Comparison of ENCODE assay signal across 17 mouse cellular contexts in the genomic region with DNA sequence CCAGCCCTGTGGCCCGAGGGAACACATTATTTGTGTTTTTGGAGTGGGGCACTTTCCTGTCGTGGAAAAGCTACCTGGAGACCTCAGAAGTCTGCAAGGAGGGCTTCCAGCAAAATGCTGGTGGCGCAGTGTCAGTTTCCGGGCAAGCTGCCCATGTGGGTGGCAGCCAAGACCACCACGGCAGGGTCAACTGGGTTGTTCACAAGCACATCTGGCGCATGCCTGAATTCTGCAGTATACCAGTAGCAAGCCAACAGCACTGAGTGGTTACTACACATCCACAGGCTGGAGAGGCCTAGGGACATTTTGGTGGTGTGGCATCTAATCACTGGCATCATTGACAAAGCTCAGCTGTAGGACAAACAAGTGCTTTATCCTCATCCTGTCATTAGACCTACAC.
DNase-seq lines count a peak whose midpoint lies in the region; ATAC-seq and TF ChIP-seq lines count a peak whose summit lies in the region.
"Had no signal": no experiment of that assay in that cellular context is flagged by ENCODE, and none has a peak within 500 bp of the region (broad histone marks: within the 10 kb centered on the region; RNA-seq: fewer than 3 reads in every experiment).

No protein-coding gene starts in this region.

- H3K9me3 ChIP-seq in heart, embryonic 11.5 days (replicated peaks; ENCODE audit: control insufficient read depth, low read length) = no peaks in the 10 kb centered on the region
- no peaks in the 10 kb centered on the region for H3K9me3 ChIP-seq in limb, embryonic 14.5 days (ENCODE audit: control insufficient read depth, low read length)
- no peaks in the 10 kb centered on the region for H3K9me3 ChIP-seq in limb, embryonic 10.5 days (replicated peaks)
- H3K9me3 ChIP-seq: embryonic facial prominence, embryonic 15.5 days; forebrain, embryonic 13.5 days; kidney, embryonic 15.5 days had no signal

- WGBS in heart, embryonic 11.5 days (ENCODE audit: insufficient replicate concordance) = 66% methylated on average over 6 of the region's 6 CpGs
- WGBS in limb, embryonic 14.5 days = 59% methylated on average over 6 of the region's 6 CpGs
- WGBS in limb, embryonic 10.5 days = 86% methylated on average over 6 of the region's 6 CpGs

- DNase-seq in heart, adult 11 months = peak; percentile 87
- peak; percentile 31 for DNase-seq in limb, embryonic 14.5 days (ENCODE audit: low spot score)
- no peak for DNase-seq in limb, embryonic 10.5 days (ENCODE audit: low spot score)
- peak; percentile 48 for DNase-seq in 3T3-L1 (ENCODE audit: low read depth, low spot score)
- peak; percentile 7 for DNase-seq in fibroblast of lung, adult 2 months (ENCODE audit: low read depth)
- no peak for DNase-seq in right cerebral cortex, adult 18-20 months
- DNase-seq: cerebellum, adult 11-12 months; liver; midbrain, embryonic 14.5 days; right cerebral cortex, postnatal 25 days had no signal

- H3K27me3 ChIP-seq in heart, embryonic 11.5 days (ENCODE audit: control insufficient read depth, insufficient read depth, low read length) = no peaks in the 10 kb centered on the region
- no peaks in the 10 kb centered on the region for H3K27me3 ChIP-seq in limb, embryonic 14.5 days (ENCODE audit: control insufficient read depth, insufficient read depth, low read length)
- H3K27me3 ChIP-seq in limb, embryonic 10.5 days (ENCODE audit: low read depth, poor library complexity, severe bottlenecking) = no peaks in the 10 kb centered on the region
- H3K27me3 ChIP-seq: embryonic facial prominence, embryonic 15.5 days; forebrain, embryonic 13.5 days; kidney, embryonic 15.5 days had no signal

- no peak for TF ChIP-seq POLR2A in limb, embryonic 14.5 days (IDR thresholded peaks at IDR 0.05; ENCODE audit: borderline replicate concordance, extremely low read depth, insufficient read depth, insufficient read length)

- H3K9ac ChIP-seq in heart, embryonic 11.5 days (ENCODE audit: low read depth, low read length) = no peak overlapping the region
- no peak overlapping the region for H3K9ac ChIP-seq in limb, embryonic 14.5 days (ENCODE audit: low read depth, low read length, severe bottlenecking)
- H3K9ac ChIP-seq: embryonic facial prominence, embryonic 15.5 days; forebrain, embryonic 13.5 days; kidney, embryonic 15.5 days had no signal

- no peak overlapping the region for H3K4me2 ChIP-seq in heart, embryonic 11.5 days
- no peak overlapping the region for H3K4me2 ChIP-seq in limb, embryonic 14.5 days (replicated peaks; ENCODE audit: low read depth, low read length, severe bottlenecking)
- H3K4me2 ChIP-seq: embryonic facial prominence, embryonic 15.5 days; forebrain, embryonic 13.5 days; kidney, embryonic 15.5 days had no signal

- ATAC-seq in heart, embryonic 11.5 days (replicated peaks; ENCODE audit: insufficient number of reproducible peaks, low FRiP score, low TSS enrichment) = no peak
- ATAC-seq in limb, embryonic 14.5 days (ENCODE audit: low FRiP score, low read depth) = no peak
- ATAC-seq: CD4-positive, CD25-positive, alpha-beta regulatory T cell, adult 4 months; forebrain, embryonic 13.5 days; inflammation-experienced regulatory T-cells, adult 6 months had no signal

- H3K4me1 ChIP-seq in heart, embryonic 11.5 days (ENCODE audit: control insufficient read depth, insufficient read depth, low read length) = 0 out of 2 replicates have a peak, but pooled peaks cover 2% of the 10 kb centered on the region
- H3K4me1 ChIP-seq in limb, embryonic 14.5 days (ENCODE audit: control insufficient read depth, insufficient read depth, low read length) = peaks cover 4% of the 10 kb centered on the region
- H3K4me1 ChIP-seq in limb, embryonic 10.5 days = no peaks in the 10 kb centered on the region
- H3K4me1 ChIP-seq: kidney, embryonic 15.5 days had no signal

- no peak overlapping the region for H3K4me3 ChIP-seq in heart, embryonic 11.5 days (ENCODE audit: low read depth, low read length)
- H3K4me3 ChIP-seq in limb, embryonic 14.5 days (replicated peaks; ENCODE audit: low read length) = no peak overlapping the region
- H3K4me3 ChIP-seq in limb, embryonic 10.5 days = no peak overlapping the region
- H3K4me3 ChIP-seq: embryonic facial prominence, embryonic 15.5 days; forebrain, embryonic 13.5 days; kidney, embryonic 15.5 days had no signal

- H3K36me3 ChIP-seq in heart, embryonic 11.5 days (ENCODE audit: control insufficient read depth, insufficient read depth, low read length) = no peaks in the 10 kb centered on the region
- no peaks in the 10 kb centered on the region for H3K36me3 ChIP-seq in limb, embryonic 14.5 days (ENCODE audit: control insufficient read depth, insufficient read depth, low read length)
- H3K36me3 ChIP-seq in limb, embryonic 10.5 days = no peaks in the 10 kb centered on the region
- H3K36me3 ChIP-seq: embryonic facial prominence, embryonic 15.5 days; kidney, embryonic 15.5 days had no signal

- H3K27ac ChIP-seq in heart, embryonic 11.5 days (ENCODE audit: low read depth, low read length) = no peak overlapping the region
- 0 out of 2 replicates have a peak overlapping the region, but pooled peaks have one; percentile 19 for H3K27ac ChIP-seq in limb, embryonic 14.5 days (replicated peaks; ENCODE audit: low read depth, low read length)
- H3K27ac ChIP-seq in limb, embryonic 10.5 days = no peak overlapping the region
- H3K27ac ChIP-seq: embryonic facial prominence, embryonic 15.5 days; forebrain, embryonic 13.5 days; kidney, embryonic 15.5 days; macrophage had no signal

Comparison
In these comparisons a context has a peak if more than half of its experiments do, and no peak if none do; other contexts are left out.
1. DNase-seq: peak in heart, adult 11 months (single experiment), limb, embryonic 14.5 days (single experiment), 3T3-L1 (single experiment) and fibroblast of lung, adult 2 months (single experiment); none in limb, embryonic 10.5 days (single experiment) and right cerebral cortex, adult 18-20 months (single experiment).